Mouse (Mus musculus): Measurements from ENCODE around the gene Hnmt. TPM values are rescaled to one million over a fixed set of nuclear protein-coding genes. Genes with fewer than 3 reads are reported as not detected.
"Not testable (repeated sequence)": the region's sequence is repeated elsewhere in the genome, so short reads cannot be mapped to it uniquely, and the experiment has no call there.

Hnmt gene
- 1 to 10 TPM; 6.0 to 7.1 TPM for total RNA-seq (2021)
- long read RNA-seq, experiment 1, partial matches to known transcripts = 0 of 5 reads
- long read RNA-seq, experiment 1, other reads (novel, unspliced or antisense) = 1 of 5 reads
- long read RNA-seq, experiment 2, transcript Hnmt-202 (6 exons, 994 nt) = major isoform, 5 of 7 reads
- long read RNA-seq, experiment 2, partial matches to known transcripts = 0 of 7 reads
- long read RNA-seq, experiment 2, other reads (novel, unspliced or antisense) = 1 of 7 reads

- no peak for DNase-seq
- intact Hi-C loops (cut with DNase I) = no loop called here
Measured at GRCm38 (mm10) chr2:24049344-24049990, at the start of gene Hnmt. TSS of gene Hnmt (minus strand) at chr2:24049394.

- intact Hi-C loops (cut with DNase I) = no loop called here
- DNase-seq = no peak
Measured at GRCm38 (mm10) chr2:24096495-24096894, 47.3 kb upstream of the Hnmt start, which contains the start of gene Tbpl2. TSS of gene Tbpl2 (minus strand) at chr2:24096595.

GRCm38 (mm10) chr2:24090921-24091320 lies 41.7 kb upstream of the Hnmt start:
- intact Hi-C loops (cut with DNase I) = no loop called here
- DNase-seq = no peak

- intact Hi-C loops (cut with DNase I) = no loop called here
- DNase-seq = no peak
Measured at GRCm38 (mm10) chr2:24050459-24050858, 1.3 kb upstream of the Hnmt start.

- DNase-seq = peak; percentile 37 to 41
- intact Hi-C loops (cut with DNase I) = no loop called here
Measured at GRCm38 (mm10) chr2:24048480-24049097, 605 bp downstream of the Hnmt start.

- intact Hi-C loops (cut with DNase I) = no loop called here
Measured at GRCm38 (mm10) chr2:24047551-24048479, 1.4 kb downstream of the Hnmt start.

GRCm38 (mm10) chr2:24042901-24043300 lies 6.3 kb downstream of the Hnmt start:
- intact Hi-C loops (cut with DNase I) = no loop called here
- no peak for DNase-seq

More at GRCm38 (mm10) chr2:24047551-24048479, 1.4 kb downstream of the Hnmt start:
- DNase-seq = no peak

- intact Hi-C loops (cut with DNase I) = no loop called here
- DNase-seq = no peak
Measured at GRCm38 (mm10) chr2:24040531-24040930, 8.7 kb downstream of the Hnmt start.

GRCm38 (mm10) chr2:24019386-24019785 lies 29.8 kb downstream of the Hnmt start:
- intact Hi-C loops (cut with DNase I); DNase-seq: not testable (repeated sequence)

GRCm38 (mm10) chr2:24018966-24019365 lies 30.2 kb downstream of the Hnmt start:
- no peak for DNase-seq
- intact Hi-C loops (cut with DNase I) = no loop called here

- no peak for DNase-seq
- intact Hi-C loops (cut with DNase I) = no loop called here
Measured at GRCm38 (mm10) chr2:24014957-24015356, 34.2 kb downstream of the Hnmt start.

- DNase-seq = no peak
- intact Hi-C loops (cut with DNase I) = no loop called here
Measured at GRCm38 (mm10) chr2:23999323-23999722, 49.9 kb downstream of the Hnmt start.

- intact Hi-C loops (cut with DNase I) = no loop called here
- DNase-seq = no peak
Measured at GRCm38 (mm10) chr2:23998836-23999235, 50.4 kb downstream of the Hnmt start.

GRCm38 (mm10) chr2:23996830-23997229 lies 52.4 kb downstream of the Hnmt start:
- no peak for DNase-seq
- intact Hi-C loops (cut with DNase I) = no loop called here

- intact Hi-C loops (cut with DNase I) = not testable (repeated sequence)
Measured at GRCm38 (mm10) chr2:23990034-23990573, 59.1 kb downstream of the Hnmt start.

GRCm38 (mm10) chr2:23987283-23987682 lies 61.9 kb downstream of the Hnmt start:
- intact Hi-C loops (cut with DNase I) = no loop called here
- no peak for DNase-seq

More at GRCm38 (mm10) chr2:23990034-23990573, 59.1 kb downstream of the Hnmt start:
- DNase-seq = not testable (repeated sequence)

GRCm38 (mm10) chr2:23983343-23983742 lies 65.9 kb downstream of the Hnmt start:
- no peak for DNase-seq
- intact Hi-C loops (cut with DNase I) = no loop called here

GRCm38 (mm10) chr2:23982860-23983259 lies 66.3 kb downstream of the Hnmt start:
- no peak for DNase-seq
- intact Hi-C loops (cut with DNase I) = no loop called here

GRCm38 (mm10) chr2:23960659-23961274 lies 88.4 kb downstream of the Hnmt start:
- DNase-seq; intact Hi-C loops (cut with DNase I): not testable (repeated sequence)

All from gastrocnemius, postnatal 36 days (tissue).